Mouse (Mus musculus) cerebellum, adult 9-10 months (tissue): ENCODE results near the gene Fam234b.

Experiments
- DNase-seq: peaks from one replicate; pipeline ENCODE4 v3.0.0; 2022

Gene Fam234b

DNA sequence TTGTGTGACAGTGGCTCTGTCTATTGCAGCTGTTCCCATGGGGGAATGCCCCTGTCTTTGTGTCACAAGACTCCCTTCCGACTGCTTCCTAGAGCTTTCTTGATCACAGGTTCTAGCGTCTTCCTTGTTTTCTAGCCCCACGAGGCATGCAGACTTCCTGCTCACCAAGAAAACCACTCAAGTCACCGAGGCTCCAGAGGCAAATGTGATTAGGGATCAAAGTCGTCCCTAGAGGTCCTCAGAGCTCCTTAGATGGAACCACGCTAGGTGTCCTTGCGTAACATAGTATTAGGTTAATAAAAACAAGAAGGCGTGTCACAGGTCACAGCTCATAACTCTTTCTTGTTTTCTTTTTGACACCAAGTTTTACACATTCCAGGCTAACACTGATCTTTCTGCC, 13.8 kb upstream of the Fam234b start:
- no peak for DNase-seq

DNA sequence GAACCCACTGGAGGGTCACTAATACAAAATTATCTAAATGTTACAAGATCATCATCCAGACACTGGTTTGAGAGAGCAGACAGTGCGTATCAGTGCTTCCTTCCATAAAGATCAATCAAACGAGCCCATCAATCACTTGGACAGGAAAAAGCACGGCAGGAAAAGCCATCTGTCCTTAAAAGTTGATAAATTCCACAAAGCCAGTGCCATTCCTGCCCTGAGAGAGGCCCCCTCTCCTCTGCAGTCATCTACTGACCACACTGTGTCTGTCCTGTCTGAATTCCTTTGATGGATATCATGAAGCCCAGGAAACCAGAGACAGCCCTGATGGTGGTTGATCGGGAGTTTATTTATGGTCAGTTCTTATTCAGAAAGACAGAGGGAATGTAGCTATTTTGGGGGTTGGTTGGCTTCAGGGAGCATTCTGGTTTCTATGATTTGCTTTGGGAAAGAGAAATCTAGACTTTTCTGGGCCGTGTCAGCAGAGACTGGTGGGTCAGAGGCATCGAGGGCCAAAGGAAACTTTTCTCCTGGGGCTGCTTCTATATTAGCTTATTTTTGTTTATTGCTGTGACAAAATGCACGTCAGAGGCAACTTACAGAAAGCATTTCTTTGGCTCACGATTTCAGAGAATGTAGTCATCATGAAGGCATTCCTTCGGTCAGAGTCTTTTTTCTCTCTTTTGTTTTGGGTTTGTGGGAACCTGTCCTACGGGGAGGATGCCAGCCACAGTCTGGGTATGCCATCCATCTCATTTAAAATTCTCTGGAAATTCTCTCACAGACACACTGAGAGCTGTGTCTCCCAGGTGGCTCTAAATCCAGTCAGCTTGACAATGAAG, 10.5 kb upstream of the Fam234b start:
- no peak for DNase-seq

DNA sequence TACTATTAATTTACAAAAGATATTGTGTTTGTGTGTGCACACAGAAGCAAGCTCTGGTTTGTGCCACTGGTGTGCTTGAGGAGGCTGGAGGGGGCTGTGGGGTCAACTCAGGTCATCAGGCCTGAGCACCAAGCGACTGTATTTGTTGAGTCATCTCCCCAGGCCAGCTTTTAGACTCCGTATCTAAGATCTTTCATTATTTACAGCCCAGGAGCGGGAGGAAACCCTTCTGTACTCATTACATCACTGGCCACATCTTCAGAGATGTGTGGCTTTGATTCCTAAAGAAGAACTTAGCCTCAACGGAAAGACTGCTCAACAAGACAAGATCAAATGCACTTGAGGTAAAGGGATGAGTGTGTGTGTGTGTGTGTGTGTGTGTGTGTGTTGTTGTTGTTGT, 9.1 kb upstream of the Fam234b start:
- DNase-seq, result no peak

DNA sequence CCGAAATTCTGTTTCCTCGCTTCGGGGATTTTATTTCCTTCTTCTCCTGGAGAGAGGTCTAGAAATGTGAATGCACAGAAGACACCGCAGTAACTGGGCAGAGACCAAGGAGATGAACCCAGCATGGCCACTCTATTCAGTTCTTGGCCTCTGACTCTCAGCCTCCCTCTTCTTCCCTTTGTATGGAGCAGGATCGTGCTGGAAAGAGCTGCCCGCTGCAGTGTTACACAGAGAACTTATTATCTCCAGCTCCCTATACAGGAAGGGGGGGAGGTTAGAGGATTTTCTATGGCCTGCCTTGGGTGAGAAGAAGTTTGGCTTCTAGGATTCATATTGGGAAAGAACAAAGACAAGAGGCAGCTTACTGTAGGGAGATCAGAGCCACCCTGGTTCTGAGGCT, 7.7 kb upstream of the Fam234b start:
- DNase-seq, result no peak

DNA sequence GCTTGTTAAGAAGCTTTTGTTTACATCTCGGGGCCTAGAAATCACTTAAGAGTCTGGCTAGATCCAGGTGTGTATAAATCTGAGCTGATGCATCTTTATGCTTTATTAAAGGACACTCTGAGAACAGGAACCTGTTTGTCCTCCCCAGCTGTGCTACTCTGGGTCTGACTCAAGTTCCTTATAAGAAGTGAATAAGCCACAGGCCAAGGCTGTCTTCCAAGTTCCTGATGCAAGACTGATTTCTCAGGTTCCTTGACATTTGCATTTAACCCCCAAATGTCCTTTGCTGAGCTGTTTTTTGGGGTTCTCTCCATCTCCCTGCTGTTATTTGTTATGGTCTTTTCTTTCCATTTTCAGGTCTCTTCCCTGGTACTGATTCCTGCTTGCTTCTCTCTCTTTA, 5.9 kb upstream of the Fam234b start:
- no peak for DNase-seq

DNA sequence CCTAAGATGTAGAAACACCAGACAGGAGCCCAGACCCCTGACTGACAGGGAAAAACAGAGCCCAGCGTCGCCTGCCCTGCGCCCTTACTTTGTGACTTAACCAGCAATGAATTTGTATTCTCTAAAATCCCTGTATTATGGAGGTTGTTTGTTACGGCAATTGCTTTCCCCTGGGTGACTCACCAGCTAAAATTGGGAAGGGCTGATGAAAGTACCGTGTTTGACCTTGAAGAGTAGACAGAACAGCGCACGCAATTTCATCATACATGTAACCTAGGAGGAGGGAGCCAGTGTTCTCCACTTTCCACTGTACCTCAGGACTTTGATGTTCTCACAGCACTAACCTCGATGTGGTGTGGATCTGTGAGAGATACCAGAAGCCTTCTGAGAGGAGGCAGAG, 4.8 kb upstream of the Fam234b start:
- no peak for DNase-seq

DNA sequence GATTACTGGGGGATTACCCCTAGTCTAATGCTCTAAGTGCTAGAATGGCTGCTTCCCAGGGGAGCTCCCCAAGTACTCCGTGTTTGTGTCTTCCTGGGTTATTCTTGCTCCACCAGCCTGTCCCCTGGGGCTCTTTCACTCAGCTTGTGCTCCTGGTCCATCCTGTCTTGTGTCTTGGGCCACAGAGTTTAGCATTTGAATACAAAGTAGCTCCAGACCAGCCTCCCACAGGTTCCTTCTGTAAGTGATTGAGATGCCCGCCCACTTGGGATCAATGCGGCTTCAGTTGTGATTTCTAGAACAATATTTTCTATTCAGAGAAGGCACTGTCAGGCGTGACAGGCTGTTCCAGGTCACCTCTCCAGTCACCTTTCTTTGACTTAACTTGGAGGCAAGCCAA, 4.0 kb upstream of the Fam234b start:
- no peak for DNase-seq

DNA sequence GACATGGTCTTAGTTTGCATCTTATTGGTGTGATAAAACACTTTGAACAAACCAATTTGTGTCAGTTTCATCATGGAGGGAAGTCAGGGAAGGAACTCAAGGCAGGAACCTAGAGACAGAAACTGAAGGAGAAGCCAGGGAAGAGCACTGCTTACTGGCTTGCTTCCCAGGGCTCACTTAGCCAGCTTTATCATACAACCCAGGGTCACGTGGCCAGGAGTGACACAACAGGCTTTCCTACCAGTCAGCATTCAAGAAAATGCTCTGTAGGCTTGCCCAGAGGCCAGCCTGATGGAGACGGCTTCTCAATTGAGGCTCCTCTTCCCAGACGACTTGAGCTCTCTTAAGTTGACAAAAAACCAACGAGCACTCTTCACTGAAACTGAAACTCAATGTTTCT, 2.9 kb upstream of the Fam234b start:
- no peak for DNase-seq

DNA sequence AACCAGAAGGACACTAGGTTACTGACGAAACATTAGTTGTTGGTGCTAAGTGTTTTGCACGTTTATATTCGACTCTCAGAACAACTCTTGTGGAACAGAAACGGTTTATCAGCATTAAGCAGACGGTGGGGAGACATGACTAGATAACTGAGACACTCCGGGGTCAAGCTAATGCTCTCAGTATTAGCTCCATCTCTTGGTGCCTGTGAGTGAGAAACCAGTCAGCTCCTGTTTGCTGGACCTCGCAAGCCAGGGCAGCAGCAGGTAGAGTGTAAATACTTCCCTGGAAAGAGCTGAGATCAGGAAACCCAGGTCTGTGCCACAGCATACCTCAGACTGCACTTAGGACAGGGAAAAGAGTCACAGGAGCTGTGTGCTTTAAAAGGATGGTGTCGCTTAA, 1.1 kb upstream of the Fam234b start:
- DNase-seq, result no peak

DNA sequence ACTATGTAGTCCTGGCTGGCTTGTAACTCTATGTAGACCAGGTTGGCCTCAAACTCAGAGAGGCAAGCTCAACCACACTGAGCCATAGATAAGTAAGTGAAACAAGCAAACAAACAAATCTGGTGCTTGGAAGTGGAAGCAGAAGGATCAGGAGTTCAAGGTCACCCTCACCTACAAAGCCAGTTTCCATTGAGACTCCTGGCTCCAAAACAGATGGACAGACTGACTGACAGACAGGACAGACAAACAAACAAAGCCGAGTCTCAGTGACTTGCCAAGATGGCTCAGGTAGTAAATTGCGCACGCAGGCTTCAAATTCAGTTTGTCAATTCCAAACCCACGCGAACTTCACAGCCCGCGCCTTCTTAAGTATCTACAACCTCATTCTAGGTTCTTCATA, 331 bp upstream of the Fam234b start:
- no peak for DNase-seq

DNA sequence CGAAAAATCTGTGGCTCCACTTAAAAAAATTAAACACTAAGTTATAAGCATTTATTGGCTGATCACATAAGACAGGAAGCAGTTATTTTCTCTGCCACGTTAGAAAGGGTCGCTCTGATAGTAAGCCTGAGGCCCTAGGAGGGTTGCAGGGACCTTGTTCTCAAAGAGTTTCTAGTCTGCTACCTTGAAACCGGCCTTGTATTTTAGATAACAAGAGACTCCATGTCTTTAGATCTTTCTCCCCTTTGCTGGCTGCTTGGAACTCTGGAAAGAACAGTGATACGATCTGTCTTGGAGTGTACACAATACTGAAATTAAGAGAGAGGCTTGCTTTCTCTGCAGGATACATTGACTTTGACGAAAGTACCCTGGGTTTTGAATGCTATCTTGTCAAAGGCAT, 949 bp downstream of the Fam234b start:
- no peak for DNase-seq

DNA sequence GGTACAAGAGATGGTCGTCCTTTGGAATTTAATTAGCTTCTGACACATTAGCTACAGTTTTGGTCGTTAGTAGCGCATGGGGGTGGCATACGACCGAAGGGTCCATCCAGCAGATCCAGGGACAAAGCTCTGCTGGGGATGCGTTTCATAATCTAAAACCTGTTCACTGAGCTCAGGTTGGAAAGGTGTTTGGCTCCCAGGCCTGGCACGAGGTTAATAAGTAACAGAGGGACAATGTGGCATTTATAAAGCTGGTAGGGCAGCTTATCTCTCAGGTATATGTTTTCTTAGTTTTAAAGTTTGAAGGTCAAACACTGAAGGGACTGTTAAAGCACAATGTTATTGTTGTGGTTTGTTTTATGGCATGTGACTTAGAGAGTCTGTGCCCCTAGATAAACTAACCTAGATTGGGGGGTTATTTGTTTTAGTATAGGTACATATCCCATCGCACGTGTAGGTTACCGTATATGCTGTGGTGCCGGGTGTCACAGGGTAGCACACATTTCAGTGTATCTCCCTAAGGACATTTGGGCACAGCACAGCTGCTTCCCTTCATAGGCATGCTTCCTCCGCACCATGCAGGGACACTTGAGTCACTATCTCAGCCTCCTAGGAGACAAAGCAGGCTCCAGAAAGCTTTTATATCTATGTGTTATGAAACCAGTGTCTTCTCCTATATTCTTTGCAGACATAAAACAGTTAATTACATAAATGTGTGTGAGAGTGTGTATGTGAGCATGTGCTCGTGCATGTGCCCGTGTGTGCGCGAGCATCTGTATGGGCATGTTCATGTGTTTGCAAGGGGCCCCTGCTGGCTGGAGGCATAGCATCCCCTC, 2.6 kb downstream of the Fam234b start:
- no peak for DNase-seq

DNA sequence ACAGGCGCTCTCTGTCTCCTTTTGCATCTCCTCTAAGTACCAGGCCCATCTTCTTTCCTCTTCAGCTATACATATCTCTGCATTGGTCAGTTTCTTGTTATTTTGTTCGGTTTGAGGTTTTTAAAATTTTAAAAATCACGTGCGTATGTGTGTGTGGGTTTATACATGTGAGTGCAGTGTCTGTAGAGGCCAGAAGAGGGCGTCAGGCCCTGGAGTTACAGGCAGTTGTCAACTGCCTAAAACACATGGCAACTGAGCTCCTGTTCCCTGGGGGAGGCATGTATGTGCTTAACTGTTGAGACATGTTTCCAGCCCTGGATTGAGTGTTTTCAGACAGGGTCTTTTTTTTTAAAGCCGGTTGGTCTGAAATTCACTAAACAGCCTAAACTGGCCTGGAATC, 4.9 kb downstream of the Fam234b start:
- no peak for DNase-seq

DNA sequence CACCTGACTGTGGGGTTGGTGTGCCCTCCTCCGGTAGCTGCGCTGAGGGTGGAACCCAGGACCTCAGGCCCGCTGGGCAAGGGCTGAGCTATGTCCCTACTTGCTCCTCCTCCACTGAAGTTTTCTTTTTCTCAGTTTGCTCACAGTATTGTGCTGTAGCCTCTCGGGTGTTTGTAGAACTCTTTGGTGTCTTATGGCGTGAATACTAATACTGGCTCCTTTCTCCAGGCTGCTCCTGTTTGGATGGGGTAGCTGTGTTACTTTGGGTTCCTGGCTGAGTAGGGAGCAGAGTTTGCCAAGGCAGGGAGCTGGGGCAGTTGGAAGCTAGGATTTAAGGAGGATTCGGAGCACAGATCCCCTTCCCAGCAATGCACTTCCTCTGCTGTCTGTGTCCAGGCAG, 6.0 kb downstream of the Fam234b start:
- peak; percentile 22 for DNase-seq

DNA sequence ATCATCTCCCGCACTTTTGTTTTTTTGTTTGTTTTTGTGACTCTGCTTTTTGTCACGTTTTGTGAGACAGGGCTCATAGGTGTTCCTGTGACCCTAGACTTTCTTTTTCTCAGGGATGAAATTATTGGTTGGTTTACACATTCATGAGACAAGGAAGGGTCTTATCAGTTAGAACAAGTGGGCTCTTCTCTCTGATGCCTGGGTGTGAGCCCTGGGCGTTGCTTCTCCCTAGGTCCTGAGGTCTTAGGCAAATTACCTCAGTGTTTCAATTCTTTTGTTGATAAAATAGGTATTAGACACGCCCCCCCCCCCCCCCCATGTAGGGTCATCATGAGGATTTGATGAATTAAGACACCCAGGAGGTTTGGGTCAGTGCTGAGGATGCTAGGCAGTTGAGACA, 7.1 kb downstream of the Fam234b start:
- no peak for DNase-seq

DNA sequence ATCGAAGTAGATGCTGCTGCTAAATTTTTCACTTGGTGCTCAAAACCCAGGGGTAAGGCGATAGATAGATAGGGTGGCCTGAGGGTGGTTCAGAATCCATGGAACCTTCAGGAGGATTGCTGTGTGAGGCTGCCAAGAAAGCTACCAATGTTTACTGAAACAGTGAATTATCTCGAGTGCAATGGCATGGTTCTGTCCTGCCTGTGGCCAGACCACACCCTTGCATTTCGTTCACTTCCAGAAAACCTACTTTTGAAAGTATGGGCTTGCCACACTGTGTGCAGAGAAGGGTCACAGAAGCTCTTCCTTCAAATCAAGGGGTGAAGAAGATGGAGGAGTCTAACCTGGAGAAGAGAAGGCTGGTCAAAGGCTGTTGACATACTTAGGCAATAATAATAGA, 8.0 kb downstream of the Fam234b start:
- DNase-seq, result no peak

DNA sequence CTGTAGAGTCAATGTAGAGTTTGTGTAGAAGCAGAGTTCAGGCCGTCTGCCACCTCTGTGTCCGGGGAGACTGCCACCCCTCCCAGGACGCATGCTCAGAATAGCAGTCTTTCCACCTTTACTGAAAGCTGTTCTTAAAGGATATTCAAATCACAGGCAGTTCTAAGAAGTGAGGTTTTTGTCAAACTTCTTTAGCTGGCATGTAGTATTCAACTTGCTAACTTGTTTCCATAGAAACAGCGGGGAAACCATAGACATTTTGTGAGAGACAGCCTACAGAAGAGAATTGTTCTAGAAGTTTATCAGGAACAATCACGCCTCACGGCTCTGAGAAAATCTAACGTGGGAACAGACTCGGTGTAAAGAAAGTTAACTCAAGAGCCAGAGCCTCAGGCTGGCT, 9.1 kb downstream of the Fam234b start:
- no peak for DNase-seq

DNA sequence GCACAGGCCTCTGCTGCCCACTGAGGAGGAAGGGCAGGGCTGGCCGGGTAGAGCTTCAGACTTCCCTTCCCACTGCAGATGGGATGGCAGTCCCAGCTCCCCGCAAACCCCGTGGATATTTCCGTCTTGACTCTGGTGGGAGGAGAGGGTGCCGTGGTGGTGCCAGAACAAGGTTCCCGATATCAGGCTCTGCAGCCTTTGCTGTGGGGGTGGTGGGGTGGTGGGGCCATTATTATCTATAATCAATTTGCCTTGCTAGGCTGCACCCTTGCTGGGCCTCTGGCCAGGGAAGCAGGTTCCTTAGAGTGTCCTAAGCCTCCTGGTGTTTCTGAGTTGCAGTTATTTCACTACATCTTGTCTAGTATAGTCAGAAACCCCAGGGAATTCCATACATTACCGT, 13.4 kb downstream of the Fam234b start:
- DNase-seq, result no peak

DNA sequence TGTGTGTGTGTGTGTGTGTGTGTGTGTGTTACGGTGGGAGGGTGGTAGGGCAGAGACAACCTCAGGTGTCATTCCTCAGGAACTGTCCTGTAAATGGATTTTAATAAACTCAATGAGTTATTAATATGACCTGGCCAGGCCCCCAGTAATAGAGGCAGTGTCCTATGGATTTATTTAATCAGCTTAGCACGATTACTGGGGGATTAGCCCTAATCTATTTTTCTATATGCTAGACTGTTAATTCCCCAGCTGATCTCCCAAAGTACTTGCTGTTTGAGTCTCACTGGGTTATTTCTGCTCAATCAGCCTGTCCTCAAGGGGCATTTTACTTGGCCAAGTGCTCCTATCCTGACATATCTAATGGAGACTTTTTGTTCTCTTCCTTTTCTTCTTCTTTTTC, 14.9 kb downstream of the Fam234b start:
- DNase-seq, result no peak

DNA sequence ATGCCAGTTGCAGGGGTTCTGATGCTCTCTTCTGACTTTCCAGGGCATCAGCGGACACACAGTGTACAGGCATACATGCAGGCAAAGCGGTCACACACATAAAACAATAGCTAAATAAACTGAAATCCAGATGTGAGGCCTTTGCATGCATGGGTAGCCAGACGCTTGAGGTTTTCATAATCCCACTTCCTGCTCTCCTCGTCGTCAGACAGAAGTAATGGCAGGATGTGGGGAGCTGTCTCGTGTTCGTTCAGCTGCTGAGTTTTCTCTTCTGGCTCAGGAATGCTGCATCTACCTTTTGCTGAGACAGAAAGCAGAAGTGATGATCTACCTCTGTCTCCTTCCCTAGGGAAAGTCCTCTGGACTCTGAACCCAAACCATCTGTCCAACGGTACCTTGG, 20.6 kb downstream of the Fam234b start:
- no peak for DNase-seq

DNA sequence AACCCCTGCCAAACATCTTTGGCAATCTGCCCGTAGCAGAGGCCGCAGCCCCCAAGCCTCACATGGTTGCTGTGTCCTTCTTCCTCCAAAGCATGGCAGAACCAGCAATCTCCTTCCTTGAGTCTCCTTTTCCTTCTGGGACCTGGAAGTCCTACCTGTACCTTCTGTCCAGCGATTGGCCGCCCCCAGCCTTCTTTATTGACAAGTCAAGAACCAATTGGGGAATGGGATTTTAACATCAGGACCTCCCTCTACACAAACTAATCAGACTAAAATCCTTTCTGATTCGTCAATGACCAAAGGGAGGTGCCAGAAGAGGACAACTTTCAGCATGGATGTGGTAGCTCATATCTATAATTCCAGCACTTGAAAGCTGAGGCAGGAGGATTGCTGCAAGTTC, 22.1 kb downstream of the Fam234b start:
- no peak for DNase-seq

DNA sequence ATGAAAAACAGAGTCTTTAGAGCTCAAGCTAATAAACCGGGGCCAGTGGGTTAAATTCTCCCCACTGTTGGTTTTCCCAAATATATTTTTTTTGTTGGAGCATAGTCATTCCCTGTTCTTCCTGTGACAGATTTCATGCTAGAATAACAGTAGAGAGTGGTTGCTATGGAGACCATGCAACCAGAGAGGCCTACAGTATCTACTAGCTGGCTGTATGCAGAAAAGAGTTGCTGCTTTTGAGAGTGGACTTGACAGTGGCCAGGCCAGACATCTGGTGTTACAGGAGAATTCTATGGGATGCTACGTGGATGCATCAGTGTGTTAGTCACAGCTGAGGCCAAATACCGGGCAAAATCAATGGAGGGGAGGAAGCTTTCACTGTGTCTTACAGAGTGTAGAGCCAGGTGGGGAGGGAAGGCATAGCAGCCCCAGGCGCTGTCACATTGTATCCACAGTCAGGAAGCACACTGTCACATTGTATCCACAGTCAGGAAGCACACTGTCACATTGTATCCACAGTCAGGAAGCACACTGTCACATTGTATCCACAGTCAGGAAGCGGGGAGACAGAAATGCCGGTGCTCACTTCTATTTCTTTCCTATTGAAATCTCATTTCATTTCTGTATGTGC, 26.1 kb downstream of the Fam234b start:
- DNase-seq, result no peak

DNA sequence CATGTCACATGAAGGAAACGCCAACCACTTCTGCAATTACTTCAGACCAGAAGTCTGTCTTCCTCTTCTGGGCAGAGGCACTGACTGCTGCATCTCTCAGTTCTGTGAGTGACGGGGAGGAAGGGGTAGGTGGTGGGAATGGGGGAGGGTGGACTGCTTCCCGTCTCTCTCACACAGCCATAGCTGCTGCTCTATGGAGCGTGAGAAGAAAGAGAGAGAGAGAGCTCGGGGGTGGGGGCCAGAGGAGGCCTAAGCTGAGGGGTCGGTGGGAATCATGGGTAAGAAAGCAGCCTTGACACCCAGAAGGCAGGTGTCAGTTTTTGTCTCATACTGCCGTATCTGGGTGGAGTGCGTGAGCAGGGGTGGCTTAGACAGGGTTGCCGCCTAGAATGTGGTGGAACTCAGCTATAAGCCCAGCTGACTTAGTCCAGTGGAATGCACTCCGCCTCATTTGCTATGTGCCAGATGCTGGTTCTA, 30.7 kb downstream of the Fam234b start:
- DNase-seq, result no peak

DNA sequence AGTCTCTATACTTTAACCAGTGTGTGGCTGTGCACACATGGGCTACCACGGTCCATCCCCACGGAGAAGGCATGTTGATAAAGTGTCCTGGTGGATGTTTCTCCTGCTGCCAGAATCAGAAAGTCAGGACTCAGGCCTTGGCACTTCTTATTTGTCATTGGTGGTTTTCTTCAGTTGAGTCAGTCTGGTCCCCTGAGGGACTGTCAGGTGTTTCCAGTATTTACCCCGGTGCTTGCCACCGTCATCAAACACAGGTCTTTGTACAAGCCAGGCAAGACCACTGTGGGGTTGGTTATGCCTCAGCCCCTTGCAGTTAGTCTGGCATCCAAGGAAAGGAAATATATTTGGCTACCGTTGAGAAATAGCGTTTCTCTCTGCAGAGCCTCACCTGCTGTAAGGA, 32.8 kb downstream of the Fam234b start:
- DNase-seq, result no peak
